Mouse (Mus musculus): Measurements from ENCODE around the gene Tnfrsf14. TPM values are rescaled to one million over a fixed set of nuclear protein-coding genes. Genes with fewer than 3 reads are reported as not detected.

Tnfrsf14 gene
- total RNA-seq, 2 experiments from 2014 or later: 8.1 to 12.7 TPM

- no peak for DNase-seq
These were observed 13.1 kb downstream of the Tnfrsf14 start for GRCm38 (mm10) chr4:154915286-154915685.

DNA sequence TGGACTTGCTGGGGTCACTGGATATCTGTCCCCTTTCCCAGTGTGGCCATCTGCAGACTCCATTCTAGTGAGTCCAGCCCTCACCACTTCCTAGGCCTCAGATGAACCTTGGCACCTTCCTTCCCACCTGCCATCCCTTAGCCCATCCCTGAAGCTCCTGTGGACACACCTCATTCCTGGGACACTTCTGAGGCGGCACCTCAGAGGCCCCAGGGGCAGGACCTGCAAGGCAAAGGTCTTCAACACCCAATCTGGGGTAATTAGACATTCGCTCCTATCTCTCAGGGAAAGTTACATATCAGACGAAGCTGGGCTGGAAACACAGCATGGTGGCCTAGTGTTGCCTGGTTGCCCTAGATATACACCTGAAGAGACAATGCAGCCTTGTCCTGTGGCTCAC, 13.7 kb downstream of the Tnfrsf14 start:
- DNase-seq: no peak

DNA sequence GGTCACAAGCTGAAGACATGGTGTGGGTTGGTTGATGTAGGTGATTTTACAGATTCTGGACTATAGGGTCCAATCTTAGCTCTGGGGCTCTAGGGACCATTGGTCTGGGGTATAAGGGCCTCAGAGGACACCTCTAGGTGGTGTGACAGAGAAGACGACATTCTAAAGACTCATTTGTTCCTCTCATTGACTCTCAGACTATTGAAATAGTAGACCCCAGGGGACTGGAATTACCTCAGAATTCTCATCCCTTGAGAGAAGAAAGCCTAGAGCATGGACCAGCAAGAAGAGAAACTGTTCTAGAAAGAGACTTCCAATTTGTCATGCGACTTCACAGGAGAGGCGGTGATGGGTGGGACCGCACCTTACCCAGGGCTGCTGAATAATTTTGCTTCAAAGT, 14.1 kb downstream of the Tnfrsf14 start:
- DNase-seq: no peak

GRCm38 (mm10) chr4:154913845-154914244, 14.5 kb downstream of the Tnfrsf14 start:
- DNase-seq: no peak

GRCm38 (mm10) chr4:154911644-154912043, 16.7 kb downstream of the Tnfrsf14 start:
- no peak for DNase-seq

GRCm38 (mm10) chr4:154910606-154911522, 17.5 kb downstream of the Tnfrsf14 start:
- DNase-seq: no peak

DNA sequence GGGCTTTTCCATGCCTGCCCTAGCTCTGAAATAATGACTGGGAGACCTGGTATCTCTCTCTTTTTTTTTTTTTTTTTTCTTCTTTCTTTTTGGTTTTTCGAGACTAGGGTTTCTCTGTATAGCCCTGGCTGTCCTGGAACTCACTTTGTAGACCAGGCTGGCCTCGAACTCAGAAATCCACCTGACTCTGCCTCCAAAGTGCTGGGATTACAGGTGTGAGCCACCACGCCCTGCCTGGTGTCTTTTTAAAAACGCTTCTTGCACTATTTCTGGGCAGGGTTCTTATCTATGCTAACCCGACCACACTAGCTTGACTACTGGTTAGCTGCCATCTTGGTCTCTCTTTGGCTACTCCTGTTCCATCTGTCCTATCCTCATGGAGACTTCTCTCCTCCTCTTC, 19.9 kb downstream of the Tnfrsf14 start:
- no peak for DNase-seq

- DNase-seq: peak; percentile 81
These were observed 20.5 kb downstream of the Tnfrsf14 start for GRCm38 (mm10) chr4:154907833-154908232.

GRCm38 (mm10) chr4:154904185-154905071, 23.9 kb downstream of the Tnfrsf14 start:
- DNase-seq: peak; percentile 77

- DNase-seq: no peak
These were observed 26.0 kb downstream of the Tnfrsf14 start for GRCm38 (mm10) chr4:154902371-154902770.

- DNase-seq: peak; percentile 89
These were observed 29.6 kb downstream of the Tnfrsf14 start, which contains the start of gene Fam213b for GRCm38 (mm10) chr4:154898506-154899446. TSS of gene Fam213b (minus strand) at chr4:154899135.

DNA sequence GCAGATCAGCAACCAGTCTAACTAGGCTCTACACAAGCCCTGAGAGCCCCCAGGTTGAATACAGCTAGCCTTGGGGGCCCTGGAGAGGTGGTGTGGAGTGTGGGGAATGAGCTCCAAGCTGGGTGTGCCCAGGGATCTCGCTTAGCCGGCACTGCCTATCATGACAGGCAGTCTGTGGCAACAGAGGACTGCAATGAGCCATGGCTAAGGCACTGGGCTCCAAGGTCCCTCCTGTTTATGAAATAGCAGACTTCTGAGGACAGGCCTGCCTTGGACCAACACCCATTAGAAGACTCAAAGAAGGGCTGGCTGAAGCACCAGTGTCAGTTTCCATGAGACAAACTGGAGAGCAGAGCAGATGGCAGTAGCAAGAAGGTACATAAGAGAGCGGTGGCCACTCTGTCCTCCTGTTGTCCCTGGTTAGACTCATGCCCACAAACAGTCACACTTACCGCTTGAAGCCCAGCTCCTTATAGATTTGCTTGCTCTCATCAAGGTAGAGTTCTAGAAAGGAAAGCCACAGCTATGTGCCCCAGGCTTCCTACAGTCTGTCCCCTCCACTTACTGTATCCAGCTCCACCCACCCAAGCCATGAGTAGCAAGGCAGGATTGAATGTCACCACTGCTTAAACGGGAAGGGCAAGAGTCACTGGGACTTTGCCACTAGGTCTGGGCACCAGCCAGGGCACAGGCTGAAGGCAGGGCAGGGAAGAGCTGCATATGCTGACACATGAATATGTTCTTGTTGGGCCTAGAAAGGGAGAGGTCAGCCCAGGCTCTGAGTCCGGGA, 30.5 kb downstream of the Tnfrsf14 start:
- DNase-seq: peak; percentile 44

DNA sequence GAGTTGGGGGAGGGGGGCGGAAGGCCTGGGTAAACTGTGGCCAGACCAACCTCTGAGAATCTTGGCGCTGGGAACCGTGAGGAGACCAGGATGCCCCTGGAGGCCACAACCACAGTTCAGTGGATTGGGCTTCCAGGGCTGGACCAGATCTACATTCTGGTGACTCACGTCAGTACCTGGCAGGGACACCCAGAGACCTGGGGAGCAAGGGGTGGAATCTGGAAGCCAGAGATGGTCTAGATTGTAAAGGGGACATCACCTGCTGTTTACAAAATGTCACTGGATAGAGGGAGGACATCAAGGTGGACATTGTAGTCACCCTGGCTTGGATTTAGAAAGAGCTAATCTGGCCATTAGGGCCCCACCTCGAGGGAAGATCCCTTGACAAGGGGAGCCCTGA, 32.8 kb downstream of the Tnfrsf14 start:
- DNase-seq: no peak

DNA sequence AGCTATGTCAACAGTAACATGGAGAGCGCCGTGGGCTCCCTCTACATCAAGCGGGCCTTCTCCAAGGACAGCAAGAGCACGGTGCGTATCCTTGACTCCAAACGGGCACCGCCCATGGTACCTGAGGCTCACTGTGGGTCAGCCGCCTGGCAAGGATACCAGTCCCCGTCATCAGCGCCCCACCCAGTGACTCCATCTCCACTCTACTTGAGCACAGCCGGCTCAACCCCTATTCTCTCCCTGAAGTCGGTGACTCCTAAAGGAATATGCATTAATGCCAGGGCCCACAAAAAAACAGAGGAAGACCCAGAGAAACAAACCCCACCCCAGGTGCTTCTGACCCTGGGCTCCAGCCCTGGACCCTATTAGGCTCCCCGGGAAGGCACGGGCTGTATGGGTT, 37.5 kb downstream of the Tnfrsf14 start:
- no peak for DNase-seq

GRCm38 (mm10) chr4:154887593-154888250, 40.6 kb downstream of the Tnfrsf14 start:
- DNase-seq: no peak

DNA sequence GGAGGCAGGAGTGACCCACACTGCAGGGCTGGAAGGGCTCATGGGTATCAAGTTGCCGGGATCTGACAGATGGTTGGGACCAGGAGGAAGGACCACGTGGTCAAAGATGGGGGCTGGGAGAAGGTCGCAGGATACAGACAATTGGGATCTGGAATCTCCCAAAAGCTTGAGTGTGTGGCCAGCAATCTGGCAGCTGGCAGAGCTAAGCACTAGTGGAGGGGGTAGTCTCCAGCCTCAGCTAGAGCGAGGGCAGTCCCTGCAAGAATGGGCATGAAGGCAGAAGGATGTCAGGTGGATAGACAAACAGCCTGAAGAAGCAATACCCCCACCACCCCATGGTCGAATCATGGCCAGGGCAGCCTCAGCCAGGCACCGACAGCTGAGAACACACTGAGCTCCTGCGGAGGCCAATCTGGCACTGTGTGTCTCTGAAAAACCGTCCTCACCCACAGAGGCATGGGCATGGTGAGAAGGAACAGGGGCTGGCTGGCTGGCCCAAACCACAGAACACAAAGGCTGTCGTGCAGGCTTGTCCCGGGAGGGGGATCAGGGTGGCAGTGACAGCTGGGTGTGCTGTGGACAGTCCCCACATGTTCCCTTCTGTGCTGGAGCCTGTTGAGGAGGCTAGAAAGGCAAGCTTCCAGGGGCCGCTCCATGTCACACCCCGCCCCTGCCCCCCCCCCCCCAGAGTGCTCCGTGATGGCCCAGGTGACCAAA, 41.3 kb downstream of the Tnfrsf14 start:
- DNase-seq: no peak

- DNase-seq: no peak
These were observed 42.9 kb downstream of the Tnfrsf14 start for GRCm38 (mm10) chr4:154885416-154885815.

GRCm38 (mm10) chr4:154882014-154882659, 46.2 kb downstream of the Tnfrsf14 start:
- DNase-seq: no peak

- DNase-seq: no peak
These were observed 47.6 kb downstream of the Tnfrsf14 start for GRCm38 (mm10) chr4:154880730-154881129.

All from adrenal gland, postnatal 10 days (tissue).